Mouse (Mus musculus) liver, adult 2 months (tissue): ENCODE results near the gene Pclo.

Experiments used
- CTCF ChIP-seq: fragments of 200-500 bp; IDR thresholded peaks from 2 replicates; pipeline ENCODE4 v1.5.1; 2011; ENCODE audit warnings: low read depth, low read length, control low read depth
- POLR2A ChIP-seq: fragments of 200-500 bp; IDR thresholded peaks from 2 replicates; pipeline ENCODE4 v1.6.1; 2011; ENCODE audit warnings: low read length, control low read depth; ENCODE audit not compliant: insufficient read depth; ENCODE audit errors: extremely low read depth

GRCm38 (mm10) chr5:14892242-14892641, 377.5 kb downstream of the Pclo start:
- no peak for TF ChIP-seq POLR2A
- no peak for TF ChIP-seq CTCF
